Mouse (Mus musculus): ENCODE data around the gene Mettl7b.

GRCm38 (mm10) chr10:128972841-128973240 lies 12.1 kb upstream of the Mettl7b start:
- TF ChIP-seq CTCF (IDR thresholded peaks at IDR 0.05; ENCODE audit: insufficient read depth, low read depth, low read length) (no peak), POLR2A (IDR thresholded peaks at IDR 0.05; ENCODE audit: insufficient read depth, low read depth, low read length) (no peak)
